Mouse (Mus musculus) liver, embryonic 14.5 days (tissue): ENCODE measurements around the gene Gga1.

Experiments used
- CTCF ChIP-seq: IDR thresholded peaks from 2 replicates; pipeline ENCODE4 v1.5.1; 2016; ENCODE audit warnings: antibody characterized with exemption, low read depth, control low read depth
- EP300 ChIP-seq: IDR thresholded peaks from 2 replicates; pipeline ENCODE4 v1.6.1; 2016; ENCODE audit warnings: antibody characterized with exemption, low read depth

DNA sequence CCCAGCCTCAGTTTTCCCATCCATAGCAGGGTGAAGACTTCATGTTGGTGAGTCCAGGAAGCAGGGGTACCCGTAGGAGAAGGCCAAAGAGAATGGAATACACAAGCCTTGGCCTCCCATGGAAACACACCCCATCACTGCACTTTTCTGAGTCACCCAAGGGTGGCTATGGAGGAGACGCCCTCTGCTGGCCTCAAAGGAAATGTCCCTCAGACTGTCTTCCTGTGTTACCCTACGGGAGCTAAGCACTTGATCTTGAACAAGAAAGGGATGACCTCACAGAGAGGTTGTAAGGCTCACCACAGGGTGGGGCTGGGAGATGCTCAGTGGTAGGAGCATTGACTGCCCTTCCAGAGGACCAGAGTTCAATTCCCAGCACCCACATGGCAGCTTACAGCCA lies 54.6 kb downstream of the Gga1 start:
- TF ChIP-seq CTCF (peak; percentile 98), EP300 (no peak; the same call in 1 of the 2 replicates)
